Mouse (Mus musculus): ENCODE results near the gene Prss30.
"Not testable (repeated sequence)": the region's sequence is repeated elsewhere in the genome, so short reads cannot be mapped to it uniquely, and the experiment has no call there.

Prss30 gene

GRCm38 (mm10) chr17:23984989-23985388 is 4.6 kb upstream of the Prss30 start:
- peak; percentile 35 for DNase-seq (ENCODE audit: low read depth, low spot score)

- DNase-seq (ENCODE audit: low read depth, low spot score) = no peak
These were observed 2.5 kb upstream of the Prss30 start for GRCm38 (mm10) chr17:23982912-23983311.

GRCm38 (mm10) chr17:23979471-23979870 is 895 bp downstream of the Prss30 start:
- DNase-seq (ENCODE audit: low read depth, low spot score) = peak; percentile 82

DNA sequence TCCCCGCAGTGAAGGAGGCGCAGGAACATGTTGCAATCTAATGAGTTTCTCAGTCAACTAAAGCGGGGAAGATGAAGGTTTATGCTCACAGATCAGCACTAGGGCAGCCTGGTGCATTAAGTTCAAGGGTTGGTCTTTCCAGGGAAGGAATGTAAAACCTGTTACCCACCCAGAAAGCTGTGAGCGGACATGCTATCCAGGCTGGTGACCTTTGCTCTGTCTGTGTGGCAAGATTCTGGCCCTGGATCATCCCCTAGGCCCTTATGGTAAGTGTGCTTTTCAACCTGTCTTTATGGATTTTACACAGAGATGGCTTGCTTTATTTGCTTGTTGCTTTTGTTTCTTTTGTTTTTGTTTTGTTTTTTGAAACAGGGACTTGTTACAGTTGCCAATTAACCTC is 3.7 kb downstream of the Prss30 start:
- DNase-seq (ENCODE audit: low read depth, low spot score) = no peak

- DNase-seq (ENCODE audit: low read depth, low spot score) = no peak
These were observed 9.1 kb downstream of the Prss30 start for GRCm38 (mm10) chr17:23971315-23971714.

DNA sequence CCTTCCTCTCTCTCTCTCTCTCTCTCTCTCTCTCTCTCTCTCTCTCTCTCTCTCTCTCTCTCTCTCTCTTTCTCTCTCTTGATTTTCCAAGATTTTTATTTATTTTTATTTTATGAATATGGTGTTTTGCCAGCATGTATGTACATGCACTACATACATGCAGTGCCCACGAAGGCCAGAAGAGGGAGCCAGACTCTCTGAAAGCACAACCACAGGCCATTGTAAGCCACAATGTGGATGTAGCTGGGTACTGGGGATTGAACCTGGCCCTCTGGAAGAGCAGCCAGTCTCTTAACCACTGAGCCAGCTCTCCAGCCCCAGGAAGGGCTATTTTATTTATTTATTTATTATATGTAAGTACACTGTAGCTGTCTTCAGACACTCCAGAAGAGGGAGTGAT is 11.1 kb downstream of the Prss30 start:
- DNase-seq (ENCODE audit: low read depth, low spot score) = peak; percentile 94

DNA sequence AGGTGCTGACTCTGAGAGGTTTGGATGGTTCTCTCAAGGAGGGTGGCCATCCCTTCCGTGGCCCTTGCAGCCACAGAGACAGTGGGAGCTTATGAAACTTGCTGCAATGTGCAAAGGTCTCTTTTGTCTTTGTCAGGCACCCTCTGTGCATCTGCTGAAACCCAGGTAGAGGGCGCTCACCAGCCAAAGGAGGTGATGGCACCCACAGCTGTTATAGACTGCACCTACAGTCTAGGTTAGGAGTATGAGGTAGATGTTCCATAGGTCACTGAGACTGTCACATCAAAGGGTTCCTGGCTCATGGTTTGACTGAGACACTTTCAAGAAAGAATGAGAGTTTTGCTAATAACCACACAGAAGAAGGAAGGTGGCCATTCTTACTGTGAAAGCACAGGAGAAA is 11.6 kb downstream of the Prss30 start:
- peak; percentile 73 for DNase-seq (ENCODE audit: low read depth, low spot score)

DNA sequence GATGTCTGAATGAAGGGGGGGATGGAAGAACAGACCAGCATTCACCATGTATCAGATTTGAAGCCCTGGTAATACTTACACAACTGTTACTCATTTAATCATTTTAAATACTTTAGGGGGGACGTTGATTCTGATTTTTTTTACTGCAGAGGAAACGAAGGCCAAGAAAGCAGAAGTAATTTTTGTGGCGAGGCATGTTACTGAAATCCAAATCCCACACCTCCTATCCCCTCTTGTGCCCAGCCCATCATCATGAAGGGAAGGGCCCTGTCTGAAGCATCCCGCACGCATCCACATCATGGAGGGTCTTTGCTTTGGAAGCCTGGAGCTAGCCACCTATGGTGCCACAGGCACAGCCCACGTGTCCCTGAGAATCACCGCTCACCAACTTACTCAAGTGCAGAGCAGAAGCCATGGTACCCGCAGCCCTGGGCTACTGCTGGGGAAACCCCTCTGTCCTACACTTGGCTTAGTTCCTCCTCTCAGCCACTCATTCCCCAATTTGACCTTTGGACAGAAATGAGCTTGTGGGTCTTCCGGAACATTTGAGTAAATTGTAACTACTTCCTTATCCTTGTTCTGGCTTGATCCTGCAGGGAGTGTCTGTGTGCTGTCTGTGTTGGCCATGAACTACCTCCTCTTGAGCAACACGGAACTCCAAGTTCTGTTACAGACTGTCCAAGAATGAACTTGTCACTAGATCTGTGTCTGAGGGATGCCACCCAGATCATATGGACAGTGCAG is 13.5 kb downstream of the Prss30 start:
- no peak for DNase-seq (ENCODE audit: low read depth, low spot score)

GRCm38 (mm10) chr17:23965805-23966425 is 14.5 kb downstream of the Prss30 start:
- no peak for DNase-seq (ENCODE audit: low read depth, low spot score)

DNA sequence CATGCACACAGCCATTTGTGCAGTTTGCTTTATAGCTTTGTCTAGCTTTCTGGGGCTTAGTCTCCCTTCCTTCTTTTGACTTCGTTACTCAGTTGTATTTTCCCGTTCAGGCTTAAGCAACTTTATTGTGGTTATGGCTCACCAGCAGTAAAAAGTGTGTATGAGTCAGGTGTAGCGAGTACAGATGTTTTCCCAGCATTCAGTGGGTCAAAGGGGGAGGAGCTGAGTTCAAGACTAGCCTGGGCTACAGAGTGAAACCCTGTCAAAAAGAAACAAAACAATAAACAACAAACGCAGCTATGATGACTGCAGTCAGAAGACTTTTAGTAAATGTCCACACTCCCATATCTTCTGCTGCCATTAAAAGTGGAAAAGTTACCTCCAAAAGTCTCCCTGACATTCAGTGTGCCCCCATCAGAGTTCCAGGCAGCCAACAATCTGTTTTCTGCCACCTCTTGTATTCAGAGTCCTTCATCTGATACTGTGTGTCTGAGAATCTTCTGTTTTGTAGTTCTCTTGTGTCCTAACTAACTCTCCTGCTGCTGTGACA is 18.7 kb downstream of the Prss30 start:
- no peak for DNase-seq (ENCODE audit: low read depth, low spot score)

DNA sequence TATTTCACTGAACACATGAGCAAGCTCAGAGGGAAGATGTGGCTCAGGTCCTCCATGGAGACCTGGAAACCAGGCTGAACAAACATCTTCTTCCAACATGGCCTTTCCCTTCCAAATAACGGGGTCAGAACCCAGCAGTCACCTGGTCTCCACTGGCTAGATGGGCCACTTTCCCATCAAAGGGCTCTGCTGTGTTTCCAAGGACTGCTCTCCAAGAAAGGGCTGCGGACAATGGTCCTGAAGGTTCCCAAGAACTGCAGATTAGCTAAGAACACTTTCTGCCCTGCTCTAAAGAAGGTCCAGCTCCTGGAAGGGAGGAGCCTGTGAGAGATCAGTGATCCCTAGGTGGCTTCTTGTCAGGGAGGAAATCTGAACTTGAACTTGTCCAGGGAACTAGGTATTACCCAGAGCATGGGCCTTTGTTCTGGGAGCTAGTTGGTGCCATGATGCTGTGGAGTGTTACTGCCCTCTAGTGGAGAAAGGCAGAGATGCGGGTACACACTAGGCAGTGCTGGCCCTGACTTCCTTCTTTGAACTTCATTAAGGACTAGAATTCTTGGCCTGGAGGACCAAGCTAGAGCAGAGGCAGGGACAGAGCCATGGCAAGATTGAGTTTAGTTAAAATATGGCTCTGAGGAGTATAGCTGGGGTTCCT is 20.2 kb downstream of the Prss30 start:
- DNase-seq (ENCODE audit: low read depth, low spot score) = peak; percentile 94

DNA sequence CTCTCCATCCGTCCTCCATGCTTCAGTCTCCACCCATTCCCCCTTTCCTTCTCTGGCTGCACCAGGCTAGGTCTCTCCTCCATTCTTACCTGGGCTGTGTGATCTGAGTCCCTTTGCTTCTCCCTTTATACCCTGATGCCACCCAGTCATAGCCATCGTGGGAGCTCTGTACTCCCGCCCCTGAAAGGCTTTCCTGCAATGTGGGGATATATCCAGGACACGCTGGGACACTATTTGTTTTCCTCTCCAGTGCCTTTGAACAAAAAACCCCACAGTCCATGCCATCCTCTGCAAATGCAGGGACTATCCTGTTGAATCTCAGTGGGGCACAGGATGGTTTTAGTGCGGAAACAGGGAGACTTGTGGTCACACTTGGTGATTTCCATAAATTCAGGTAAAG is 25.2 kb downstream of the Prss30 start, which contains the start of gene Sbpl:
TSS of gene Sbpl (minus strand) at position 101 of the 400 bp plus-strand sequence.
- no peak for DNase-seq (ENCODE audit: low read depth, low spot score)

DNA sequence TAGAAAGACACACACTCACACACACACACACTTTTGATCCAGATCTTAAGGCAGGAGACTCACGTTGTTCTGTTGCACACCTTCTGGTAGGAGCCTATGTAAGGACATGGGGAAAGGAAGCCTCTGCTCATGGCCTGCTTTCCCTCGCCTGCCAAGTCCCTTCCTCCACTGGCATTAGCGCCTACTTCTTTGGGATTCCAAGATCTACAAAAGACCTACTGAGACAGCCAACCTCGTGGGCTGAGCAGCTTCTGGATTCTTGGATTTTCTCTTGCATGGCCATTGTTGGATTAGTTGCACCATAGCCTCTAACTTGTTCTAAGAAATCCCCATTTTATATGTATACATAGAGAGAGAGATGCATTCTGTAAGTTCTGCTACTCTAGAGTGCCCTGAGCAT is 29.5 kb downstream of the Prss30 start:
- DNase-seq (ENCODE audit: low read depth, low spot score) = not testable (repeated sequence)

DNA sequence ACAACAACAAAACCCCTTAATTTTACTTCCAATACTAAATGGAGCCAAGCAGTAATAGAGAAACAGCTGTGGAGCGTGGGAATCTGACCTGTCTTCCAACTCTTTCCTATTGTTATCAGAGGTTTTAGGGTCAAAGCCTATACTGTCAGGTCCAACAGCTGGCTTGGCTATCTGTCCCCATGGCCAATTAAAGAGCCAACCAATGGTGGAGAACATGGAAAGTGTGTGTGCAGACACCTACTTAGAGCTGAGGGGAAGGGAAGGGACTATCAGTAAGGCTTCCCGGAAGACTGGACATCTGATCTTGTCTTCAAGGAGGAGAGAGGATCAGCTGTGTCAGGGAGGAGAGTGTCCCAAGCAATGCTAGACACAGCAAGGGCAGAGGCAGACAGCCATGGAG is 31.3 kb downstream of the Prss30 start:
- no peak for DNase-seq (ENCODE audit: low read depth, low spot score)

DNA sequence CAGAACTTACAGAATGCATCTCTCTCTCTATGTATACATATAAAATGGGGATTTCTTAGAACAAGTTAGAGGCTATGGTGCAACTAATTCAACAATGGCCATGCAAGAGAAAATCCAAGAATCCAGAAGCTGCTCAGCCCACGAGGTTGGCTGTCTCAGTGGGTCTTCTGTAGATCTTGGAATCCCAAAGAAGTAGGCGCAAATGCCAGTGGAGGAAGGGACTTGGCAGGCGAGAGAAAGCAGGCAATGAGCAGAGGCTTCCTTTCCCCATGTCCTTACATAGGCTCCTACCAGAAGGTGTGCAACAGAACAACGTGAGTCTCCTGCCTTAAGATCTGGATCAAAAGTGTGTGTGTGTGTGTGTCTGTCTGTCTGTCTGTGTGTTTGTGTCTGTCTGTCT is 32.9 kb downstream of the Prss30 start:
- DNase-seq (ENCODE audit: low read depth, low spot score) = not testable (repeated sequence)

GRCm38 (mm10) chr17:23941372-23941771 is 39.0 kb downstream of the Prss30 start, which contains the start of gene Sbp:
TSS of gene Sbp (plus strand) at chr17:23941672.
- no peak for DNase-seq (ENCODE audit: low read depth, low spot score)

GRCm38 (mm10) chr17:23931157-23931556 is 49.2 kb downstream of the Prss30 start:
- peak; percentile 1 for DNase-seq (ENCODE audit: low read depth, low spot score)

DNA sequence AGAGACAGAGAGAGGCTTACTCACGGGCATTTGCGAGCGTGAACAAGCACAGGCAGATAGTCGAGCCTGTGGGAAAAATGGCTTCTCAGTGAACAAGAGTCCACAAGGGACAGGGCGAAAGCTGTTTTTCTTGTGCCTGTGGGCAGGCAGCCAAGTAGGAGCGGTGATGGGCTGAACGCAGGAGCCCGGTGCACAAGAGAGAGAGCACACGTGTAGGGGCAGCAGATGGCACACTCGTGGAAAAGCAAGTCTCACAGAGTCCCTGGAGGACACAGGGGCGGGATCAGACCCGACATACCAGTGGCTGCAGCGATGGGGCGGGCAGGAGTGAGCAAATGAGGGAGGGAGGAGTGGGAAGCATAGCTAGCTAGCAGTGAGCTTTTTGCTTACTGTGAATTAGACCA is 55.3 kb downstream of the Prss30 start:
- DNase-seq (ENCODE audit: low read depth, low spot score) = peak; percentile 84

DNA sequence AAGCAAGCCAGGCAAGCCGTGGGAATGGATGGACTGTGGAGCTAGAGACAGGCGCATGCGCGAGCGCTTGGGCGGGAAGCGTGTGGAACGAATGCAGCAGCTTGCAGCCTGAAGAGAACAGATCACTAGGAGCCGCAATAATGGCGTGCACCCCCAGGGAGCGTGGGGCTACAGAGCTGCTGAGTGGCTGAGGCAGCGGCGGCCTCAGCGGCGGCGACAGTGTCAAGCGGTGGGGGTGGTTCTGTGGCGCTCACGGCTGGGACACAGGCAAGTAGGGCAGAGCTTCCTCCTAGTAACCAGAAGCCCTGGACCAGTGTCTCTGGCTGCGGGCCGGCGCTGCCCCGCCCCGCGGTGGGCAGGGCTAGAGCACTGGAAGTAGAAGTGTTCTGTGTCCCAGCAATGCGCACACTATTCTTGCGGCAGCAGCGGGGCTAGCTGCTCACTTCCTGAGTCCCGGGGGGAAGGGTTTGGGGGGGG is 55.8 kb downstream of the Prss30 start:
- peak; percentile 95 for DNase-seq (ENCODE audit: low read depth, low spot score)
